Comparison of ENCODE assay signal across 8 mouse cellular contexts in genomic region chr11:116129091-116129790, GRCm38 (mm10). TPM values are rescaled to one million over a fixed set of nuclear protein-coding genes. Genes with fewer than 3 reads are reported as not detected.
DNase-seq lines count a peak whose midpoint lies in the region; ATAC-seq and TF ChIP-seq lines count a peak whose summit lies in the region.
"Had no signal": no experiment of that assay in that cellular context is flagged by ENCODE, and none has a peak within 500 bp of the region (broad histone marks: within the 10 kb centered on the region; RNA-seq: fewer than 3 reads in every experiment).

No protein-coding gene starts in this region.

- DNase-seq in kidney, postnatal 0 days (ENCODE audit: low spot score), result no peak
- no peak for DNase-seq in kidney, postnatal 14 days
- DNase-seq in midbrain, postnatal 0 days (ENCODE audit: low spot score), result no peak
- no peak for DNase-seq in layer of hippocampus, adult 11-12 months (ENCODE audit: low spot score)
- DNase-seq in right cerebral cortex, postnatal 14 days, result no peak
- DNase-seq: lung, adult 2 months had no signal

- H3K4me3 ChIP-seq in kidney, postnatal 0 days (replicated peaks; ENCODE audit: low read depth, low read length), result no peak overlapping the region
- H3K4me3 ChIP-seq in embryonic facial prominence, embryonic 13.5 days, result no peak overlapping the region
- H3K4me3 ChIP-seq in intestine, embryonic 16.5 days (ENCODE audit: low read length), result peak overlapping the region; percentile 71
- H3K4me3 ChIP-seq in midbrain, postnatal 0 days (ENCODE audit: low read depth, low read length), result no peak overlapping the region

- H3K9me3 ChIP-seq in kidney, postnatal 0 days (replicated peaks; ENCODE audit: low read length), result no peaks in the 10 kb centered on the region
- no peaks in the 10 kb centered on the region for H3K9me3 ChIP-seq in embryonic facial prominence, embryonic 13.5 days
- H3K9me3 ChIP-seq in intestine, embryonic 16.5 days (ENCODE audit: control insufficient read depth, low read length), result no peaks in the 10 kb centered on the region
- H3K9me3 ChIP-seq in midbrain, postnatal 0 days (ENCODE audit: low read length), result no peaks in the 10 kb centered on the region

- peak overlapping the region; percentile 72 for H3K4me2 ChIP-seq in kidney, postnatal 0 days (ENCODE audit: low read length)
- peak overlapping the region; percentile 71; the same call in 1 of the 2 replicates for H3K4me2 ChIP-seq in embryonic facial prominence, embryonic 13.5 days
- peak overlapping the region; percentile 89 for H3K4me2 ChIP-seq in intestine, embryonic 16.5 days (ENCODE audit: low read depth, low read length)
- H3K4me2 ChIP-seq in midbrain, postnatal 0 days (ENCODE audit: low read depth, low read length, poor library complexity, severe bottlenecking), result peak overlapping the region; percentile 73; the same call in 1 of the 2 replicates

- 76% methylated on average over 9 of the region's 9 CpGs for WGBS in kidney, postnatal 0 days
- 75% methylated on average over 9 of the region's 9 CpGs for WGBS in embryonic facial prominence, embryonic 13.5 days
- WGBS in intestine, embryonic 16.5 days, result 84% methylated on average over 9 of the region's 9 CpGs
- 82% methylated on average over 9 of the region's 9 CpGs for WGBS in midbrain, postnatal 0 days

- peak overlapping the region; percentile 59; the same call in 1 of the 2 replicates for H3K9ac ChIP-seq in kidney, postnatal 0 days (ENCODE audit: low read depth, low read length)
- H3K9ac ChIP-seq in embryonic facial prominence, embryonic 13.5 days, result peak overlapping the region; percentile 83
- H3K9ac ChIP-seq in intestine, embryonic 16.5 days (ENCODE audit: low read depth, low read length), result peak overlapping the region; percentile 90; the same call in 1 of the 2 replicates
- H3K9ac ChIP-seq in midbrain, postnatal 0 days (replicated peaks; ENCODE audit: low read length, poor library complexity, severe bottlenecking), result no peak overlapping the region; the same call in 1 of the 2 replicates

- TF ChIP-seq CTCF in kidney, postnatal 0 days (IDR thresholded peaks at IDR 0.05; ENCODE audit: low read depth), result no peak
- no peak for TF ChIP-seq CTCF in midbrain, postnatal 0 days (IDR thresholded peaks at IDR 0.05)

- peaks cover 11% of the 10 kb centered on the region for H3K4me1 ChIP-seq in kidney, postnatal 0 days (replicated peaks; ENCODE audit: insufficient read depth, low read length)
- peaks cover 47% of the 10 kb centered on the region for H3K4me1 ChIP-seq in embryonic facial prominence, embryonic 13.5 days
- H3K4me1 ChIP-seq in intestine, embryonic 16.5 days (ENCODE audit: control insufficient read depth, insufficient read depth, low read length), result peaks cover 36% of the 10 kb centered on the region
- peaks cover 6% of the 10 kb centered on the region; the same call in 1 of the 2 replicates for H3K4me1 ChIP-seq in midbrain, postnatal 0 days (ENCODE audit: insufficient read depth, low read length)

- no peak overlapping the region for H3K27ac ChIP-seq in kidney, postnatal 0 days
- no peak overlapping the region for H3K27ac ChIP-seq in embryonic facial prominence, embryonic 13.5 days
- no peak overlapping the region for H3K27ac ChIP-seq in intestine, embryonic 16.5 days (ENCODE audit: low read length)
- 0 out of 2 replicates have a peak overlapping the region, but pooled peaks have one; percentile 89 for H3K27ac ChIP-seq in midbrain, postnatal 0 days (ENCODE audit: low read depth, low read length)

- no peak for ATAC-seq in kidney, postnatal 0 days (replicated peaks; ENCODE audit: low FRiP score, low read depth)
- no peak for ATAC-seq in embryonic facial prominence, embryonic 13.5 days (ENCODE audit: insufficient number of reproducible peaks, insufficient read depth, low FRiP score, low TSS enrichment, low read depth)
- ATAC-seq in intestine, embryonic 16.5 days, result no peak
- no peak for ATAC-seq in midbrain, postnatal 0 days (ENCODE audit: low FRiP score)

- peaks cover 8% of the 10 kb centered on the region; the same call in 1 of the 2 replicates for H3K36me3 ChIP-seq in kidney, postnatal 0 days (ENCODE audit: insufficient read depth, low read length)
- peaks cover 40% of the 10 kb centered on the region for H3K36me3 ChIP-seq in embryonic facial prominence, embryonic 13.5 days
- H3K36me3 ChIP-seq in intestine, embryonic 16.5 days (ENCODE audit: control insufficient read depth, insufficient read depth, low read length), result peaks cover 18% of the 10 kb centered on the region
- H3K36me3 ChIP-seq in midbrain, postnatal 0 days (ENCODE audit: insufficient read depth, low read length), result peaks cover 27% of the 10 kb centered on the region

- no peaks in the 10 kb centered on the region for H3K27me3 ChIP-seq in kidney, postnatal 0 days (ENCODE audit: insufficient read depth, low read length)
- H3K27me3 ChIP-seq in embryonic facial prominence, embryonic 13.5 days, result no peaks in the 10 kb centered on the region
- no peaks in the 10 kb centered on the region for H3K27me3 ChIP-seq in intestine, embryonic 16.5 days (replicated peaks; ENCODE audit: control insufficient read depth, insufficient read depth, low read length)
- H3K27me3 ChIP-seq in midbrain, postnatal 0 days (ENCODE audit: insufficient read depth, low read length), result no peaks in the 10 kb centered on the region

RNA-seq across cellular contexts. Expression of gene Trim65, which starts 1.7 kb away (rescaled TPM):
- polyA plus RNA-seq in kidney, postnatal 0 days (2015; fragmentation: Nextera tagmentation; extraction: Ambion mirVana), result 3.1 and 3.3 TPM in 2 replicates
- polyA plus RNA-seq in embryonic facial prominence, embryonic 13.5 days (2015; fragmentation: Nextera tagmentation; extraction: Ambion mirVana), result 2.8 and 3.2 TPM in 2 replicates
- polyA plus RNA-seq in intestine, embryonic 16.5 days (2015; fragmentation: Nextera tagmentation; extraction: Ambion mirVana), result 7.7 and 9.3 TPM in 2 replicates
- total RNA-seq in midbrain, postnatal 0 days (2014; rRNA removed), result 5.7 and 7.6 TPM in 2 replicates
- 2.3 TPM in 2 replicates for polyA plus RNA-seq in midbrain, postnatal 0 days (2015; fragmentation: Nextera tagmentation; extraction: Ambion mirVana)

RNA-seq across cellular contexts. Expression of gene Trim47, which starts 2.2 kb away (rescaled TPM):
- polyA plus RNA-seq in kidney, postnatal 0 days (2015; fragmentation: Nextera tagmentation; extraction: Ambion mirVana), result 40.8 and 41.7 TPM in 2 replicates
- 8.6 and 9.4 TPM in 2 replicates for polyA plus RNA-seq in embryonic facial prominence, embryonic 13.5 days (2015; fragmentation: Nextera tagmentation; extraction: Ambion mirVana)
- polyA plus RNA-seq in intestine, embryonic 16.5 days (2015; fragmentation: Nextera tagmentation; extraction: Ambion mirVana), result 13.9 and 14.7 TPM in 2 replicates
- 12.6 and 16.8 TPM in 2 replicates for total RNA-seq in midbrain, postnatal 0 days (2014; rRNA removed)
- 9.0 and 11.7 TPM in 2 replicates for polyA plus RNA-seq in midbrain, postnatal 0 days (2015; fragmentation: Nextera tagmentation; extraction: Ambion mirVana)

RNA-seq across cellular contexts. Expression of gene Mrpl38, which starts 9.4 kb away (rescaled TPM):
- 81.1 and 89.8 TPM in 2 replicates for polyA plus RNA-seq in kidney, postnatal 0 days (2015; fragmentation: Nextera tagmentation; extraction: Ambion mirVana)
- polyA plus RNA-seq in embryonic facial prominence, embryonic 13.5 days (2015; fragmentation: Nextera tagmentation; extraction: Ambion mirVana), result 75.2 and 80.0 TPM in 2 replicates
- polyA plus RNA-seq in intestine, embryonic 16.5 days (2015; fragmentation: Nextera tagmentation; extraction: Ambion mirVana), result 104 and 110 TPM in 2 replicates
- 74.3 and 100 TPM in 2 replicates for total RNA-seq in midbrain, postnatal 0 days (2014; rRNA removed)
- 77.0 and 78.7 TPM in 2 replicates for polyA plus RNA-seq in midbrain, postnatal 0 days (2015; fragmentation: Nextera tagmentation; extraction: Ambion mirVana)

RNA-seq across cellular contexts. Expression of gene Fbf1, which starts 38.7 kb away (rescaled TPM):
- polyA plus RNA-seq in kidney, postnatal 0 days (2015; fragmentation: Nextera tagmentation; extraction: Ambion mirVana), result 16.8 and 20.0 TPM in 2 replicates
- 49.5 and 60.3 TPM in 2 replicates for polyA plus RNA-seq in embryonic facial prominence, embryonic 13.5 days (2015; fragmentation: Nextera tagmentation; extraction: Ambion mirVana)
- 15.4 and 16.9 TPM in 2 replicates for polyA plus RNA-seq in intestine, embryonic 16.5 days (2015; fragmentation: Nextera tagmentation; extraction: Ambion mirVana)
- 82.2 and 83.0 TPM in 2 replicates for total RNA-seq in midbrain, postnatal 0 days (2014; rRNA removed)
- 38.6 and 43.7 TPM in 2 replicates for polyA plus RNA-seq in midbrain, postnatal 0 days (2015; fragmentation: Nextera tagmentation; extraction: Ambion mirVana)

RNA-seq across cellular contexts. Expression of gene Wbp2, which starts 42.4 kb away (rescaled TPM):
- 121 and 125 TPM in 2 replicates for polyA plus RNA-seq in kidney, postnatal 0 days (2015; fragmentation: Nextera tagmentation; extraction: Ambion mirVana)
- 48.8 and 52.0 TPM in 2 replicates for polyA plus RNA-seq in embryonic facial prominence, embryonic 13.5 days (2015; fragmentation: Nextera tagmentation; extraction: Ambion mirVana)
- 135 and 160 TPM in 2 replicates for polyA plus RNA-seq in intestine, embryonic 16.5 days (2015; fragmentation: Nextera tagmentation; extraction: Ambion mirVana)
- 119 and 150 TPM in 2 replicates for total RNA-seq in midbrain, postnatal 0 days (2014; rRNA removed)
- polyA plus RNA-seq in midbrain, postnatal 0 days (2015; fragmentation: Nextera tagmentation; extraction: Ambion mirVana), result 254 and 267 TPM in 2 replicates
